Mouse (Mus musculus) embryo, embryonic 11.5 days (tissue): Measurements from ENCODE around the gene Prpf18.

Experiments used
- DNase-seq: peaks from one replicate; pipeline ENCODE4 v3.0.0-alpha.2; 2012; ENCODE audit warnings: low read depth, low spot score

Prpf18 gene

GRCm38 (mm10) chr2:4575975-4576374, 75.9 kb downstream of the Prpf18 start:
- no peak for DNase-seq

- no peak for DNase-seq
Observed at GRCm38 (mm10) chr2:4575163-4575562, 76.8 kb downstream of the Prpf18 start.

GRCm38 (mm10) chr2:4574251-4574650, 77.7 kb downstream of the Prpf18 start:
- DNase-seq, result no peak

GRCm38 (mm10) chr2:4573386-4573785, 78.5 kb downstream of the Prpf18 start:
- no peak for DNase-seq

- DNase-seq, result no peak
Observed at GRCm38 (mm10) chr2:4572498-4573263, 79.2 kb downstream of the Prpf18 start.
